Mouse (Mus musculus): ENCODE results near the gene Nfia. TPM values are rescaled to one million over a fixed set of nuclear protein-coding genes. Genes with fewer than 3 reads are reported as not detected.

The Nfia gene
- polyA plus RNA-seq, 1 experiment from 2014 or later = 49.2 TPM

GRCm38 (mm10) chr4:97773110-97773593 lies 618 bp downstream of the Nfia start:
- under 1% methylated on average over 14 of the region's 14 CpGs for WGBS
- DNase-seq (ENCODE audit: low spot score) (peak; percentile 99), ATAC-seq (ENCODE audit: low FRiP score) (peak; percentile 69)
- no peaks in the 10 kb centered on the region for H3K9me3 ChIP-seq (ENCODE audit: control insufficient read depth, low read length)
- peak overlapping the region; percentile 92 for H3K4me2 ChIP-seq (replicated peaks)
- peak overlapping the region; percentile 89 for H3K27ac ChIP-seq
- H3K9ac ChIP-seq = peak overlapping the region; percentile 66
- no peaks in the 10 kb centered on the region for H3K36me3 ChIP-seq (replicated peaks; ENCODE audit: control insufficient read depth, insufficient read depth)
- H3K4me1 ChIP-seq (replicated peaks; ENCODE audit: control insufficient read depth, insufficient read depth, low read length) = 0 out of 2 replicates have a peak, but pooled peaks cover 3% of the 10 kb centered on the region
- H3K27me3 ChIP-seq (ENCODE audit: control insufficient read depth, insufficient read depth, low read length) = peaks cover 18% of the 10 kb centered on the region; the same call in 1 of the 2 replicates
- peak overlapping the region; percentile 41 for H3K4me3 ChIP-seq (replicated peaks; ENCODE audit: low read length)

- ATAC-seq (ENCODE audit: low FRiP score) (no peak), DNase-seq (ENCODE audit: low spot score) (no peak)
- Histone ChIP-seq H3K27me3 (ENCODE audit: control insufficient read depth, insufficient read depth, low read length) (peaks cover 18% of the 10 kb centered on the region; the same call in 1 of the 2 replicates), H3K36me3 (replicated peaks; ENCODE audit: control insufficient read depth, insufficient read depth) (no peaks in the 10 kb centered on the region), H3K4me1 (replicated peaks; ENCODE audit: control insufficient read depth, insufficient read depth, low read length) (0 out of 2 replicates have a peak, but pooled peaks cover 3% of the 10 kb centered on the region), H3K4me3 (replicated peaks; ENCODE audit: low read length) (peak overlapping the region; percentile 41), H3K9me3 (ENCODE audit: control insufficient read depth, low read length) (no peaks in the 10 kb centered on the region), H3K9ac (0 out of 2 replicates have a peak overlapping the region, but pooled peaks have one; percentile 25), H3K4me2 (replicated peaks) (peak overlapping the region; percentile 92), H3K27ac (peak overlapping the region; percentile 68)
- 29% methylated on average over 2 of the region's 2 CpGs for WGBS
Measured at GRCm38 (mm10) chr4:97773791-97774190, 1.3 kb downstream of the Nfia start.

GRCm38 (mm10) chr4:97774446-97774950 lies 2.0 kb downstream of the Nfia start:
- DNase-seq (ENCODE audit: low spot score) (no peak), ATAC-seq (ENCODE audit: low FRiP score) (no peak)
- Histone ChIP-seq H3K4me3 (replicated peaks; ENCODE audit: low read length) (peak overlapping the region; percentile 13), H3K4me2 (replicated peaks) (peak overlapping the region; percentile 92), H3K9ac (0 out of 2 replicates have a peak overlapping the region, but pooled peaks have one; percentile 44), H3K27ac (peak overlapping the region; percentile 81), H3K4me1 (replicated peaks; ENCODE audit: control insufficient read depth, insufficient read depth, low read length) (0 out of 2 replicates have a peak, but pooled peaks cover 3% of the 10 kb centered on the region), H3K9me3 (ENCODE audit: control insufficient read depth, low read length) (no peaks in the 10 kb centered on the region), H3K36me3 (replicated peaks; ENCODE audit: control insufficient read depth, insufficient read depth) (no peaks in the 10 kb centered on the region), H3K27me3 (ENCODE audit: control insufficient read depth, insufficient read depth, low read length) (peaks cover 21% of the 10 kb centered on the region; the same call in 1 of the 2 replicates)
- WGBS = 19% methylated on average over 4 of the region's 4 CpGs

GRCm38 (mm10) chr4:97775059-97775458 lies 2.5 kb downstream of the Nfia start:
- 1% methylated on average over 13 of the region's 13 CpGs for WGBS
- 0 out of 2 replicates have a peak overlapping the region, but pooled peaks have one; percentile 44 for H3K9ac ChIP-seq

GRCm38 (mm10) chr4:97775494-97776265 lies 3.1 kb downstream of the Nfia start:
- peak overlapping the region; percentile 92 for H3K4me2 ChIP-seq (replicated peaks)
- WGBS = 2% methylated on average over 20 of the region's 20 CpGs
- no peaks in the 10 kb centered on the region for H3K36me3 ChIP-seq (replicated peaks; ENCODE audit: control insufficient read depth, insufficient read depth)
- ATAC-seq (ENCODE audit: low FRiP score) (no peak), DNase-seq (ENCODE audit: low spot score) (no peak)
- peaks cover 25% of the 10 kb centered on the region; the same call in 1 of the 2 replicates for H3K27me3 ChIP-seq (ENCODE audit: control insufficient read depth, insufficient read depth, low read length)
- peak overlapping the region; percentile 13 for H3K4me3 ChIP-seq (replicated peaks; ENCODE audit: low read length)
- peak overlapping the region; percentile 39 for H3K9ac ChIP-seq
- H3K4me1 ChIP-seq (replicated peaks; ENCODE audit: control insufficient read depth, insufficient read depth, low read length) = 0 out of 2 replicates have a peak, but pooled peaks cover 3% of the 10 kb centered on the region
- peak overlapping the region; percentile 81 for H3K27ac ChIP-seq
- no peaks in the 10 kb centered on the region for H3K9me3 ChIP-seq (ENCODE audit: control insufficient read depth, low read length)

More at GRCm38 (mm10) chr4:97775059-97775458, 2.5 kb downstream of the Nfia start:
- H3K27ac ChIP-seq = peak overlapping the region; percentile 81
- no peaks in the 10 kb centered on the region for H3K36me3 ChIP-seq (replicated peaks; ENCODE audit: control insufficient read depth, insufficient read depth)
- peaks cover 25% of the 10 kb centered on the region; the same call in 1 of the 2 replicates for H3K27me3 ChIP-seq (ENCODE audit: control insufficient read depth, insufficient read depth, low read length)
- no peaks in the 10 kb centered on the region for H3K9me3 ChIP-seq (ENCODE audit: control insufficient read depth, low read length)
- H3K4me2 ChIP-seq (replicated peaks) = peak overlapping the region; percentile 92
- H3K4me3 ChIP-seq (replicated peaks; ENCODE audit: low read length) = peak overlapping the region; percentile 13
- DNase-seq (ENCODE audit: low spot score) (no peak), ATAC-seq (ENCODE audit: low FRiP score) (no peak)
- H3K4me1 ChIP-seq (replicated peaks; ENCODE audit: control insufficient read depth, insufficient read depth, low read length) = 0 out of 2 replicates have a peak, but pooled peaks cover 3% of the 10 kb centered on the region

- Histone ChIP-seq H3K9ac (peak overlapping the region; percentile 93), H3K4me1 (replicated peaks; ENCODE audit: control insufficient read depth, insufficient read depth, low read length) (0 out of 2 replicates have a peak, but pooled peaks cover 3% of the 10 kb centered on the region), H3K36me3 (replicated peaks; ENCODE audit: control insufficient read depth, insufficient read depth) (no peaks in the 10 kb centered on the region), H3K9me3 (ENCODE audit: control insufficient read depth, low read length) (no peaks in the 10 kb centered on the region), H3K27ac (peak overlapping the region; percentile 92), H3K4me2 (replicated peaks) (peak overlapping the region; percentile 92), H3K4me3 (replicated peaks; ENCODE audit: low read length) (peak overlapping the region; percentile 88), H3K27me3 (ENCODE audit: control insufficient read depth, insufficient read depth, low read length) (peaks cover 25% of the 10 kb centered on the region; the same call in 1 of the 2 replicates)
- under 1% methylated on average over 10 of the region's 10 CpGs for WGBS
- no peak for DNase-seq (ENCODE audit: low spot score)
- ATAC-seq (ENCODE audit: low FRiP score) = no peak
Measured at GRCm38 (mm10) chr4:97776388-97777080, 4.0 kb downstream of the Nfia start.

GRCm38 (mm10) chr4:97777081-97777705 lies 4.7 kb downstream of the Nfia start:
- 0 out of 2 replicates have a peak, but pooled peaks cover 3% of the 10 kb centered on the region for H3K4me1 ChIP-seq (replicated peaks; ENCODE audit: control insufficient read depth, insufficient read depth, low read length)
- peak overlapping the region; percentile 93 for H3K9ac ChIP-seq
- H3K9me3 ChIP-seq (ENCODE audit: control insufficient read depth, low read length) = no peaks in the 10 kb centered on the region
- peak overlapping the region; percentile 92 for H3K4me2 ChIP-seq (replicated peaks)
- peak overlapping the region; percentile 92 for H3K27ac ChIP-seq
- under 1% methylated on average over 31 of the region's 77 CpGs for WGBS
- DNase-seq (ENCODE audit: low spot score) (no peak), ATAC-seq (ENCODE audit: low FRiP score) (peak; percentile 69)
- peak overlapping the region; percentile 88 for H3K4me3 ChIP-seq (replicated peaks; ENCODE audit: low read length)
- H3K36me3 ChIP-seq (replicated peaks; ENCODE audit: control insufficient read depth, insufficient read depth) = no peaks in the 10 kb centered on the region
- peaks cover 25% of the 10 kb centered on the region; the same call in 1 of the 2 replicates for H3K27me3 ChIP-seq (ENCODE audit: control insufficient read depth, insufficient read depth, low read length)

- peak; percentile 77 for ATAC-seq (ENCODE audit: low FRiP score)
- WGBS = under 1% methylated on average over 36 of the region's 37 CpGs
Measured at GRCm38 (mm10) chr4:97777706-97778176, 5.2 kb downstream of the Nfia start, which contains the start of gene E130114P18Rik. Gene E130114P18Rik, minus strand, starts transcription at chr4:97778078.

More at GRCm38 (mm10) chr4:97777706-97778176, 5.2 kb downstream of the Nfia start, which contains the start of gene E130114P18Rik:
- peak within 1 kb of the TSS; percentile 92 for H3K27ac ChIP-seq
- peak; percentile 77 for DNase-seq (ENCODE audit: low spot score)
- H3K4me2 ChIP-seq (replicated peaks) = peak within 1 kb of the TSS; percentile 92
- H3K36me3 ChIP-seq (replicated peaks; ENCODE audit: control insufficient read depth, insufficient read depth) = no peaks in the 10 kb centered on the region
- no peaks in the 10 kb centered on the region for H3K9me3 ChIP-seq (ENCODE audit: control insufficient read depth, low read length)
- H3K9ac ChIP-seq = peak within 1 kb of the TSS; percentile 93
- H3K4me1 ChIP-seq (replicated peaks; ENCODE audit: control insufficient read depth, insufficient read depth, low read length) = 0 out of 2 replicates have a peak, but pooled peaks cover 7% of the 10 kb centered on the region
- peak within 1 kb of the TSS; percentile 88 for H3K4me3 ChIP-seq (replicated peaks; ENCODE audit: low read length)
- peaks cover 25% of the 10 kb centered on the region; the same call in 1 of the 2 replicates for H3K27me3 ChIP-seq (ENCODE audit: control insufficient read depth, insufficient read depth, low read length)
